Mouse (Mus musculus) CH12.LX (cell line): ENCODE measurements around the gene Efna1.

ENCODE experiments used
- CHD2 ChIP-seq: IDR thresholded peaks from 2 replicates; pipeline ENCODE4 v1.6.1; 2011; ENCODE audit warnings: low read length, improper control_type of control experiment
- CTCF ChIP-seq, 2 experiments: IDR thresholded peaks in 1 of 2; conservative IDR thresholded peaks in 1 of 2; 2 replicates each; pipeline ENCODE4 v1.5.1; 2011 to 2012; ENCODE audit warnings: low read depth in 2 of 2, low read length in 2 of 2, improper control_type of control experiment in 1 of 2, inconsistent platforms in 1 of 2, mild to moderate bottlenecking in 1 of 2, moderate library complexity in 1 of 2
- EP300 ChIP-seq: IDR thresholded peaks from 2 replicates; pipeline ENCODE4 v1.6.1; 2011; ENCODE audit warnings: low read length, improper control_type of control experiment
- KAT2A ChIP-seq: IDR thresholded peaks from 2 replicates; pipeline ENCODE4 v1.6.1; 2012; ENCODE audit warnings: low read length, improper control_type of control experiment, inconsistent platforms; ENCODE audit not compliant: insufficient replicate concordance
- MAX ChIP-seq: IDR thresholded peaks from 2 replicates; pipeline ENCODE4 v1.6.1; 2011; ENCODE audit warnings: low read length, improper control_type of control experiment
- MXI1 ChIP-seq: IDR thresholded peaks from 2 replicates; pipeline ENCODE4 v1.6.1; 2011; ENCODE audit warnings: mild to moderate bottlenecking, low read depth, low read length, improper control_type of control experiment
- NRF1 ChIP-seq: IDR thresholded peaks from 2 replicates; pipeline ENCODE4 v1.6.1; 2014; ENCODE audit warnings: low read depth, mild to moderate bottlenecking, inconsistent platforms, low read length, improper control_type of control experiment, moderate library complexity
- PAX5 ChIP-seq: IDR thresholded peaks from 2 replicates; pipeline ENCODE4 v1.6.1; 2012; ENCODE audit warnings: low read length, inconsistent platforms, mixed read lengths
- POLR2A ChIP-seq: IDR thresholded peaks from 2 replicates; pipeline ENCODE4 v1.6.1; 2011; ENCODE audit warnings: low read depth, mild to moderate bottlenecking, improper control_type of control experiment, low read length
- RCOR1 ChIP-seq: conservative IDR thresholded peaks from 2 replicates; pipeline ENCODE4 v1.6.1; 2012; ENCODE audit warnings: low read depth, mild to moderate bottlenecking, inconsistent platforms, low read length, improper control_type of control experiment
- SMC3 ChIP-seq: IDR thresholded peaks from 2 replicates; pipeline ENCODE4 v1.6.1; 2011; ENCODE audit warnings: low read depth, low read length, improper control_type of control experiment
- TBP ChIP-seq: conservative IDR thresholded peaks from 2 replicates; pipeline ENCODE4 v1.6.1; 2011; ENCODE audit warnings: low read depth, low read length, improper control_type of control experiment
- ZMIZ1 ChIP-seq: IDR thresholded peaks from 2 replicates; pipeline ENCODE4 v1.6.1; 2012; ENCODE audit warnings: low read depth, mild to moderate bottlenecking, inconsistent platforms, low read length, improper control_type of control experiment

DNA sequence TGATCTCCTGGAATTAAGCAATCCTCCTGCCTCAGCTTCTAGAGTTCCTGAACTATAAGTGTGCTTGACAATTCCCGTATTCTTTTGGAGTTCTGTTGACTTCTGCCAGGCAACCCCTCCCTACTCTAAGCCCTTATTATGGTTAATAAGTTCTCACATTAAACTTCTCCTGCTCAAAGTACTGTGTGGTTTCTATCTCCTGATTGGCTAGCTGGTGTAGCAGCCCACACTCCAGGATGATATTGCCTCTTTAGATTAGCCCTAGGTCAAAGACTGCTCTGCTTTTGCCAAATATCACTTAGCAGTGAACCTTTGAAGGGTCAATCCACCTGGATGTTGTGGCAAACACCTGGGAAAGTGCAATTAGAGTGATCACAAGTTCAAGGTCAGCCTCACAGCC lies 19.1 kb upstream of the Efna1 start:
- TF ChIP-seq RCOR1 (no peak), EP300 (no peak), NRF1 (no peak), CTCF (conservative IDR thresholded peaks at IDR 0.05 in 1 of 2, IDR thresholded peaks at IDR 0.05 in 1 of 2; ENCODE audit: low read depth in 2 of 2, low read length in 2 of 2) (no peak), POLR2A (no peak), CHD2 (no peak), PAX5 (no peak), MXI1 (no peak), SMC3 (no peak), ZMIZ1 (no peak), KAT2A (no peak), MAX (no peak), TBP (no peak)
